Mouse (Mus musculus): ENCODE measurements at regions not wholly inside any gene's neighbourhood (a gene's known extent, or its start where the extent isn't known, plus 50 kb on each side); places are given as distances from the start of the nearest gene placed in this dataset.

- Histone ChIP-seq H3K27me3 (ENCODE audit: control insufficient read depth in 1 of 2, insufficient read depth in 2 of 2, low read length in 2 of 2) (no peaks in the 10 kb centered on the region; a peak in 1 of 4 replicates), H3K4me1 (ENCODE audit: control insufficient read depth in 1 of 2, insufficient read depth in 2 of 2, low read length in 2 of 2) (no peaks in the 10 kb centered on the region), H3K9ac (ENCODE audit: control insufficient read depth, low read depth, low read length, poor library complexity, severe bottlenecking) (no peak overlapping the region), H3K27ac (ENCODE audit: control insufficient read depth, low read depth, low read length) (no peak overlapping the region), H3K9me3 (replicated peaks; ENCODE audit: insufficient read depth, low read length) (no peaks in the 10 kb centered on the region), H3K4me3 (ENCODE audit: control insufficient read depth in 1 of 2, insufficient read depth in 1 of 2, low read depth in 2 of 2, low read length in 2 of 2) (no peak overlapping the region), H3K79me2 (ENCODE audit: control insufficient read depth, insufficient read depth, low read length, poor library complexity) (no peaks in the 10 kb centered on the region), H3K36me3 (ENCODE audit: control insufficient read depth in 1 of 2, insufficient read depth in 2 of 2, low read length in 2 of 2) (no peaks in the 10 kb centered on the region)
- no peak for DNase-seq (ENCODE audit: low read depth, low spot score)
- TF ChIP-seq SMC3 (IDR thresholded peaks at IDR 0.05; ENCODE audit: low read depth, low read length) (no peak), EP300 (IDR thresholded peaks at IDR 0.05; ENCODE audit: low read depth in 1 of 2, low read length in 2 of 2) (no peak), SIN3A (IDR thresholded peaks at IDR 0.05; ENCODE audit: low read length) (no peak)
These were observed 233.4 kb upstream of the Noct start for GRCm38 (mm10) chr3:50990810-50991209.

- H3K9ac ChIP-seq (ENCODE audit: control insufficient read depth, low read depth, low read length, poor library complexity, severe bottlenecking), result no peak overlapping the region
- no peaks in the 10 kb centered on the region; a peak in 1 of 4 replicates for H3K27me3 ChIP-seq (ENCODE audit: control insufficient read depth in 1 of 2, insufficient read depth in 2 of 2, low read length in 2 of 2)
- no peaks in the 10 kb centered on the region for H3K36me3 ChIP-seq (ENCODE audit: control insufficient read depth in 1 of 2, insufficient read depth in 2 of 2, low read length in 2 of 2)
- no peaks in the 10 kb centered on the region for H3K4me1 ChIP-seq (ENCODE audit: control insufficient read depth in 1 of 2, insufficient read depth in 2 of 2, low read length in 2 of 2)
- TF ChIP-seq CTCF (IDR thresholded peaks at IDR 0.05 in 2 of 3, conservative IDR thresholded peaks at IDR 0.05 in 1 of 3; ENCODE audit: control insufficient read depth in 1 of 3, insufficient read depth in 1 of 3, low read depth in 2 of 3, low read length in 3 of 3, poor library complexity in 1 of 3, severe bottlenecking in 1 of 3) (no peak), CHD2 (IDR thresholded peaks at IDR 0.05; ENCODE audit: low read length) (no peak), MYB (IDR thresholded peaks at IDR 0.05; ENCODE audit: low read depth, low read length) (no peak), POLR2AphosphoS2 (IDR thresholded peaks at IDR 0.05; ENCODE audit: low read length) (no peak), EP300 (IDR thresholded peaks at IDR 0.05; ENCODE audit: low read depth in 1 of 2, low read length in 2 of 2) (no peak), ZNF384 (IDR thresholded peaks at IDR 0.05; ENCODE audit: low read depth, low read length) (no peak), USF1 (IDR thresholded peaks at IDR 0.05; ENCODE audit: low read depth, low read length) (no peak), GABPA (IDR thresholded peaks at IDR 0.05; ENCODE audit: low read depth, low read length) (no peak), TBP (IDR thresholded peaks at IDR 0.05; ENCODE audit: low read depth, low read length) (no peak)
- DNase-seq (ENCODE audit: low read depth, low spot score), result no peak
- no peaks in the 10 kb centered on the region for H3K9me3 ChIP-seq (replicated peaks; ENCODE audit: insufficient read depth, low read length)
- no peak overlapping the region for H3K27ac ChIP-seq (ENCODE audit: control insufficient read depth, low read depth, low read length)
- no peaks in the 10 kb centered on the region for H3K79me2 ChIP-seq (ENCODE audit: control insufficient read depth, insufficient read depth, low read length, poor library complexity)
- no peak overlapping the region for H3K4me3 ChIP-seq (ENCODE audit: control insufficient read depth in 1 of 2, insufficient read depth in 1 of 2, low read depth in 2 of 2, low read length in 2 of 2)
These were observed 231.5 kb upstream of the Noct start for GRCm38 (mm10) chr3:50992581-50993313.

GRCm38 (mm10) chr3:50999745-51000144 lies 224.5 kb upstream of the Noct start:
- H3K4me1 ChIP-seq (ENCODE audit: control insufficient read depth in 1 of 2, insufficient read depth in 2 of 2, low read length in 2 of 2), result no peaks in the 10 kb centered on the region
- H3K9ac ChIP-seq (ENCODE audit: control insufficient read depth, low read depth, low read length, poor library complexity, severe bottlenecking), result no peak overlapping the region
- TF ChIP-seq HCFC1 (IDR thresholded peaks at IDR 0.05; ENCODE audit: low read depth, low read length) (no peak), GATA1 (IDR thresholded peaks at IDR 0.05; ENCODE audit: low read depth, low read length) (no peak), RAD21 (IDR thresholded peaks at IDR 0.05; ENCODE audit: low read depth, low read length) (no peak), TAL1 (IDR thresholded peaks at IDR 0.05; ENCODE audit: low read length) (no peak), MYC (IDR thresholded peaks at IDR 0.05; ENCODE audit: low read depth, low read length) (no peak), ZC3H11A (IDR thresholded peaks at IDR 0.05; ENCODE audit: low read depth, low read length) (no peak), TBP (IDR thresholded peaks at IDR 0.05; ENCODE audit: low read depth, low read length) (no peak), SIN3A (IDR thresholded peaks at IDR 0.05; ENCODE audit: low read length) (no peak)
- H3K36me3 ChIP-seq (ENCODE audit: control insufficient read depth in 1 of 2, insufficient read depth in 2 of 2, low read length in 2 of 2), result no peaks in the 10 kb centered on the region
- H3K27ac ChIP-seq (ENCODE audit: control insufficient read depth, low read depth, low read length), result no peak overlapping the region
- H3K4me3 ChIP-seq (ENCODE audit: control insufficient read depth in 1 of 2, insufficient read depth in 1 of 2, low read depth in 2 of 2, low read length in 2 of 2), result no peak overlapping the region
- no peaks in the 10 kb centered on the region for H3K27me3 ChIP-seq (ENCODE audit: control insufficient read depth in 1 of 2, insufficient read depth in 2 of 2, low read length in 2 of 2)
- H3K9me3 ChIP-seq (replicated peaks; ENCODE audit: insufficient read depth, low read length), result no peaks in the 10 kb centered on the region
- no peak for DNase-seq (ENCODE audit: low read depth, low spot score)
- H3K79me2 ChIP-seq (ENCODE audit: control insufficient read depth, insufficient read depth, low read length, poor library complexity), result no peaks in the 10 kb centered on the region

All from MEL (cell line).